Mouse (Mus musculus) kidney, embryonic 16.5 days (tissue): ENCODE measurements around the gene Lect2. TPM values are rescaled to one million over a fixed set of nuclear protein-coding genes. Genes with fewer than 3 reads are reported as not detected.

Experiments used
- ATAC-seq: fragments of 200-750 bp; cut with Nextera tagmentation; 2 replicates; pipeline ENCODE4 v1.8.0; 2017; ENCODE audit warnings: moderate TSS enrichment; ENCODE audit not compliant: low FRiP score, low TSS enrichment
- H3K27ac ChIP-seq: fragments of 300-500 bp; sonication (generic); 2 replicates; pipeline ENCODE4 v1.5.1; 2014; ENCODE audit warnings: low read length
- H3K27me3 ChIP-seq: fragments of 300-500 bp; sonication (generic); 2 replicates; pipeline ENCODE4 v1.6.1; 2014; ENCODE audit warnings: low read length, control low read depth, mixed read lengths; ENCODE audit not compliant: insufficient read depth
- H3K36me3 ChIP-seq: fragments of 300-500 bp; sonication (generic); 2 replicates; pipeline ENCODE4 v1.6.1; 2014; ENCODE audit warnings: low read length, control low read depth, mixed read lengths; ENCODE audit not compliant: insufficient read depth
- H3K4me1 ChIP-seq: fragments of 300-500 bp; sonication (generic); 2 replicates; pipeline ENCODE4 v1.6.1; 2014; ENCODE audit warnings: low read length, control low read depth, mixed read lengths; ENCODE audit not compliant: insufficient read depth
- H3K4me2 ChIP-seq: fragments of 300-500 bp; sonication (generic); replicated peaks from 2 replicates; pipeline ENCODE4 v1.6.1; 2014; ENCODE audit warnings: low read depth, low read length
- H3K4me3 ChIP-seq: fragments of 300-500 bp; sonication (generic); 2 replicates; pipeline ENCODE4 v1.5.1; 2014; ENCODE audit warnings: mild to moderate bottlenecking, low read length
- H3K9ac ChIP-seq: fragments of 300-500 bp; sonication (generic); replicated peaks from 2 replicates; pipeline ENCODE4 v1.6.1; 2014; ENCODE audit warnings: low read length
- H3K9me3 ChIP-seq: fragments of 300-500 bp; sonication (generic); 2 replicates; pipeline ENCODE4 v1.6.1; 2016; ENCODE audit warnings: low read length, control low read depth
- WGBS: fragments of 180-500 bp; shearing (Covaris S2); extraction: QIAGEN DNeasy Blood & Tissue Kit; methylation state at CpG from one replicate; pipeline ENCODE4 v1.1.7; 2014; 5-methylcytosine and 5-hydroxymethylcytosine counted together
- polyA plus RNA-seq: library from polyadenylated mRNA; unstranded; fragments of >200 nt; fragmentation: Nextera tagmentation; extraction: Ambion mirVana; gene quantifications from 2 replicates; pipeline ENCODE4 v1.2.1, GENCODE M21; 2015

The Lect2 gene
- polyA plus RNA-seq, 1 experiment from 2014 or later: 1.1 TPM

DNA sequence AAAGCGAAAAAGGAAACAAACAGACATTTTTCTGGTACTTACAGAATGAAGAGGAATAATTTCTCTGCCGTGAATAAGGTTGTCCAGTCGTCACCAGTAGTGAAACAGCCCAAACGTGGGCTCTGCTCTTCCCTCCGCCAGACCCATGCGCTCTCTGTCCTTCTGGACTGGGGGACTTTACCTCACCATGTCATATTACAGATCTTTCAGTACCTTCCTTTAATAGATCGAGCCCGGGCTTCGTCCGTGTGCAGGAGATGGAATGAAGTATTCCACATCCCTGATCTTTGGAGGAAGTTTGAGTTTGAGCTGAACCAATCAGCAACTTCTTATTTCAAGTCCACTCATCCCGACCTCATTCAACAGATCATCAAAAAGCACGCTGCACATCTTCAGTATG lies 21.4 kb downstream of the Lect2 start:
- no peak for ATAC-seq
- Histone ChIP-seq H3K36me3 (no peaks in the 10 kb centered on the region), H3K9me3 (no peaks in the 10 kb centered on the region), H3K27ac (no peak overlapping the region), H3K9ac (no peak overlapping the region), H3K4me3 (no peak overlapping the region), H3K4me1 (no peaks in the 10 kb centered on the region), H3K27me3 (no peaks in the 10 kb centered on the region), H3K4me2 (no peak overlapping the region)
- WGBS: 87% methylated on average over 12 of the region's 12 CpGs

- Histone ChIP-seq H3K9ac (peak overlapping the region; percentile 74), H3K4me3 (peak overlapping the region; percentile 75), H3K4me2 (peak overlapping the region; percentile 95), H3K27me3 (no peaks in the 10 kb centered on the region), H3K36me3 (no peaks in the 10 kb centered on the region), H3K4me1 (no peaks in the 10 kb centered on the region), H3K9me3 (no peaks in the 10 kb centered on the region), H3K27ac (no peak overlapping the region)
- WGBS: 3% methylated on average over 8 of the region's 8 CpGs
- peak; percentile 2; the same call in 1 of the 2 replicates for ATAC-seq
These were observed 25.5 kb downstream of the Lect2 start for GRCm38 (mm10) chr13:56522821-56523167.

DNA sequence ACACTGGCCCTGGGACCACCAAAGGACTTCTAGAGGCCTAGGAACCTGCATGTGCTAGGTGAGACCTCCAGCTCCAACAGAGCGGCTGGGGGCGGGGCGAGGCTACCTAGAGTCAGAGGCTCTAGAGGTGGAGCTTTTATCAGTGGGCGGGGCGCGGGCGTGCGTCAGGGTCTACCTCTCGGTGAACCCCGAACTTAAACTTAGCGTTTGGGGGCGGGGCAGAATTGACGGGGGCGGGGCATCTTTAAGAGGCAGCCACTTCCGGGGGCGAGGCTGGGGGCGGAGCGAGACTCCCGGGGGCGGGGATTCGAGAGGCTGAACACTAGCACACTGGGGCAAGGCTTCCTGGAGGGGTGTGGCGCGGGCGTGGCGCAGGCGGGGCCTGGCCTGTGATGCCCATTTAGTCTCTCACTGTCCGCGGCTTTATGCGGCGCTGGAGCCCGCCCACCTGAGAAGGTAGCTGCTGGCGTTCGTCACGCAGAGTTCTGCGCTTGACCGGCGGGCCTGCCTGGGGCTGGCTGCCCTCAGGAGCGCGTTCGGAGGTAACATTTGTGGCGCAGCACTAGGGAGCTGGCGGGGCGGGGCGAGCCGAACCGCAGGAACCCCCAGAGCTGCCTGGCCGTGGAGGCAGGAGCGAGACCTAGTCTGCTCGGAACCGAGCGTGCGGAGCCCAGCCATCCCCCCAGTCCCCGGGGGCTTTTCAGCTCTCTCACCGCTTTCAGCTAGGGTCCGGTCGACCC lies 26.1 kb downstream of the Lect2 start, which contains the start of gene Fbxl21:
Gene Fbxl21, plus strand, starts transcription at position 392 of the 740 bp plus-strand sequence.
- under 1% methylated on average over 56 of the region's 56 CpGs for WGBS
- Histone ChIP-seq H3K4me2 (peak within 1 kb of the TSS; percentile 95), H3K4me3 (peak within 1 kb of the TSS; percentile 75), H3K4me1 (no peaks in the 10 kb centered on the region), H3K36me3 (no peaks in the 10 kb centered on the region), H3K9me3 (no peaks in the 10 kb centered on the region), H3K27me3 (no peaks in the 10 kb centered on the region), H3K27ac (peak within 1 kb of the TSS; percentile 52; the same call in 1 of the 2 replicates), H3K9ac (peak within 1 kb of the TSS; percentile 74)
- peak; percentile 99 for ATAC-seq

DNA sequence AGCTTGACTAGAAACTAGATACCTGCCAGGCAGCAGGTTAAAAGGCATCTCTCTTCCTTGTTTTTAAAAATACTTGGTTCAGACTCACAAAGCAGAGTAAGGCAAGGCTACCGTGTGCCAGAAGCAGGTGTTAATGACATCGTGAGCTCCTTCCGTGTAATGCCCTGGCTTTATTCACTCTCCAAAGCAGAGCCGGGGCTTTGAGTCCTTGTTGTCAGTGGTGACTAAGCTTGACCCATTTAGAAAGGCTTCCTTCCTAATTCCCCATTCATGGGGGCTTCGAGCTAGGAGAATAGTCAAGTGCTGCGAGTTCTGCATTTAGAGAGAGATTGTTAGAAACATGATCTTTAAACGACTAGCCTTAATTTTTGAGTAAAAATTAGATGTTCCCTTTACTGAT lies 31.5 kb downstream of the Lect2 start:
- Histone ChIP-seq H3K9ac (no peak overlapping the region), H3K9me3 (no peaks in the 10 kb centered on the region), H3K27ac (no peak overlapping the region), H3K4me1 (no peaks in the 10 kb centered on the region), H3K27me3 (no peaks in the 10 kb centered on the region), H3K36me3 (no peaks in the 10 kb centered on the region), H3K4me2 (no peak overlapping the region), H3K4me3 (no peak overlapping the region)
- 60% methylated on average over 7 of the region's 7 CpGs for WGBS
- ATAC-seq: no peak

DNA sequence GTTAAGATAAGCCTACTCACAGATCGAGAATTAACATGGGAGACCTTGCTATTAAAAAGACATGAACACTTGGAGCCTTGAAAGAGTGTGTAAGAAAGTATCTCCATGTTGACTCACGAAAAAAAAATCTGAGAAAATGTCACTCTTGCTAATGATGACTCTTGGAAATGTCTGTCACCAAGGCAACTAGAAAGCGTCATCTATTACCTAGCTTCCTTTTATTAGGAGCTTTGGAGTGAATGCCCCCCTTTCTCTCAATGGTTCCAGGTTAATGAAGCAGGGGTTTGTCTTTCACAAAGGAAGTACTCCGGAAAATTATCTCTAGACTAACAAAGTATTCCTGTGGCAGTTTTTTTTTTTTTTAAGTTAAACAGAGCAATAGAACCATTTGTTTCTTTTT lies 32.0 kb downstream of the Lect2 start:
- no peak for ATAC-seq
- no peaks in the 10 kb centered on the region for H3K4me1 ChIP-seq
- no peaks in the 10 kb centered on the region for H3K27me3 ChIP-seq
- no peak overlapping the region for H3K4me3 ChIP-seq
- H3K4me2 ChIP-seq: no peak overlapping the region
- no peak overlapping the region for H3K9ac ChIP-seq
- WGBS: 67% methylated on average over 4 of the region's 4 CpGs
- no peaks in the 10 kb centered on the region for H3K9me3 ChIP-seq
- no peak overlapping the region for H3K27ac ChIP-seq
- H3K36me3 ChIP-seq: no peaks in the 10 kb centered on the region

GRCm38 (mm10) chr13:56513595-56513994 lies 34.7 kb downstream of the Lect2 start:
- no peak for ATAC-seq
- Histone ChIP-seq H3K27ac (no peak overlapping the region), H3K36me3 (no peaks in the 10 kb centered on the region), H3K9ac (no peak overlapping the region), H3K4me3 (no peak overlapping the region), H3K4me1 (no peaks in the 10 kb centered on the region), H3K9me3 (no peaks in the 10 kb centered on the region), H3K4me2 (no peak overlapping the region), H3K27me3 (no peaks in the 10 kb centered on the region)

DNA sequence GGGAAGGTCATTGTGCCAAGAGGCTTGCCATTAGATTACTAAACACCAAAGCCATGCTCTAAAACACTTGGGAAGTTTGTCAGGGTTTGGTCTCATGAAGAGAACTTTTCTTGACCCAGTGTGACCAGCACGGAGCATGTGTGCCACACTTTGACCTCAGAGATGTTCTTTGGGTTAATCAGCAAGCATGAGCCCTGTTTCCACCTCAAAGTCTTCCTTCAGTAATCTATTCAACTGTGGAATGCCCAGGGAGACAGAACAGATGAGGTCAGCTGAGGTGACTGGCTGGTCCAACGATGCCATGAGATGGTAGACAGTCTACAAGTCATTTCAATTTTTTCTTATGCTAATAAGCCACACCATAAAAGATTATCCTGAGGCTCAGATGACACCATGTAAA lies 38.5 kb downstream of the Lect2 start:
- no peak for ATAC-seq
- Histone ChIP-seq H3K4me2 (no peak overlapping the region), H3K4me3 (no peak overlapping the region), H3K9ac (no peak overlapping the region), H3K9me3 (peaks cover 4% of the 10 kb centered on the region; the same call in 1 of the 2 replicates), H3K27me3 (no peaks in the 10 kb centered on the region), H3K27ac (no peak overlapping the region), H3K36me3 (no peaks in the 10 kb centered on the region), H3K4me1 (no peaks in the 10 kb centered on the region)
- 74% methylated on average over 2 of the region's 2 CpGs for WGBS

GRCm38 (mm10) chr13:56506871-56507496 lies 41.3 kb downstream of the Lect2 start:
- no peak overlapping the region for H3K9ac ChIP-seq
- H3K27ac ChIP-seq: no peak overlapping the region
- WGBS: 75% methylated on average over 6 of the region's 6 CpGs
- H3K4me1 ChIP-seq: no peaks in the 10 kb centered on the region
- ATAC-seq: no peak
- H3K4me3 ChIP-seq: no peak overlapping the region
- H3K27me3 ChIP-seq: no peaks in the 10 kb centered on the region
- no peaks in the 10 kb centered on the region for H3K36me3 ChIP-seq
- H3K9me3 ChIP-seq: peaks cover 4% of the 10 kb centered on the region; the same call in 1 of the 2 replicates
- no peak overlapping the region for H3K4me2 ChIP-seq

- ATAC-seq: no peak
- Histone ChIP-seq H3K27ac (no peak overlapping the region), H3K27me3 (no peaks in the 10 kb centered on the region), H3K4me1 (no peaks in the 10 kb centered on the region), H3K36me3 (no peaks in the 10 kb centered on the region), H3K4me2 (no peak overlapping the region), H3K9me3 (no peaks in the 10 kb centered on the region), H3K4me3 (no peak overlapping the region), H3K9ac (no peak overlapping the region)
- WGBS: 72% methylated on average over 6 of the region's 6 CpGs
These were observed 46.4 kb downstream of the Lect2 start for GRCm38 (mm10) chr13:56501866-56502420.

- Histone ChIP-seq H3K36me3 (no peaks in the 10 kb centered on the region), H3K9ac (no peak overlapping the region), H3K27ac (no peak overlapping the region), H3K4me3 (no peak overlapping the region), H3K4me1 (no peaks in the 10 kb centered on the region), H3K4me2 (no peak overlapping the region), H3K9me3 (no peaks in the 10 kb centered on the region), H3K27me3 (no peaks in the 10 kb centered on the region)
- peak; percentile 42; the same call in 1 of the 2 replicates for ATAC-seq
- WGBS: 51% methylated on average over 8 of the region's 8 CpGs
These were observed 47.7 kb downstream of the Lect2 start for GRCm38 (mm10) chr13:56500636-56501035.
